Mouse (Mus musculus) cerebellum, adult 18-20 months (tissue): ENCODE measurements around the gene Dnm3.

Experiments
- DNase-seq, 2 experiments: peaks; one replicate each; pipeline ENCODE4 v3.0.0; 2021

The Dnm3 gene

DNA sequence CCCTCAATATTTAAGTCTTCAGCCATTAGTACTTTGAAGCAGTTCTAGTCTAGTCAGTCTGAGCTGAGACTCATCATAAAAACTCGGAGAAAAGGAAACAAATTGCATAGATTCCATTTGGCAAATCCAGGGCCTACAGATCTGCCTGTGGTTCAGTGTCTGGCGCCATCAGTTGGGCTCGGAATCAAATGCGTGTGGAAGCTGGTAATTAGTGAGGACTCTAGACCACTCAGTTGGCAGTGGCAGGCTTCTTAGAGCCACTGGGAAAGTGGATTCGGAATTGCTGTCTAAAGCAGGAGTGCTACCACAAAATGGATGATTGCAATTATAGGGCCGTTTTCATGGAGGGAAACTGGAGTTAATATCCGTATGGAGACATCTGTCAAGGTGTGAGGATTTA lies 425.7 kb downstream of the Dnm3 start:
- DNase-seq: no peak

DNA sequence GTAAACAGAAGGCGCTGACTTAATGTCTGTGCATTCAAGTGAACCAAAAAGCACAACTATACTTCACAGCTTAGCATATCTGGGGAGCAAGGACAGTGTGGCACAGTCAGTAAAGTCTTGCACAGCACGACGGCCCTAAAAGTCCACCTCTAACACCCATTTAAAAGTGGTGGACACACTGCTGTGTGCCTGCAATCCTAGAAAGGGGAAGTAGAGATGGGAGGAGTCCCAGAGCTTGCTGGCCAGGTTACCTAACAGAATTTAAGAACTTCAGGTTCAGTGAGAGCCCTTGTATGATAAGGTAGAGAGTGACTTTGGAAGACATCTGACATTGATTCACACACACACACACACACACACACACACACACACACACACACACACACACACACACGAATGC lies 426.1 kb downstream of the Dnm3 start:
- no peak for DNase-seq

DNA sequence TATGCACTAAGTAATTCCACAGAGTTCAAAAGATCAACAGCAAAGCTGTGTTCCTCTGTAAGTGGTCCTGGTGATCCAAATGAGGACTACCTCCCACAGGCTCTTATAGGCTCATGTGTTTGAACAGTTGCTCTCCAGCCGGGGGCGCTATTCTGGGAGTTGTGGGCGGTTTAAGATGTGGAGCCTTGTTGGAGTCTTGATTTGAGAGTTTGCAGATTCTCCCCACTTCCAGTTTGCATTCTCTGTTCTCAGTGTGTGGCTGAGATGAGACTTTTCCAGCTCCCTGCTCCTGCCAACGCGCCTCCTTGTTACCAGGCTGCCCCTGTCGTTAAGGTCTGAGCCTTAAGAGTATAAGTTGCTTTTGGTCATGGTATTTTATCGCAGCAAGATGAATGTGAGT lies 430.2 kb downstream of the Dnm3 start:
- DNase-seq: no peak

GRCm38 (mm10) chr1:162043788-162044717 lies 433.8 kb downstream of the Dnm3 start:
- DNase-seq: no peak

DNA sequence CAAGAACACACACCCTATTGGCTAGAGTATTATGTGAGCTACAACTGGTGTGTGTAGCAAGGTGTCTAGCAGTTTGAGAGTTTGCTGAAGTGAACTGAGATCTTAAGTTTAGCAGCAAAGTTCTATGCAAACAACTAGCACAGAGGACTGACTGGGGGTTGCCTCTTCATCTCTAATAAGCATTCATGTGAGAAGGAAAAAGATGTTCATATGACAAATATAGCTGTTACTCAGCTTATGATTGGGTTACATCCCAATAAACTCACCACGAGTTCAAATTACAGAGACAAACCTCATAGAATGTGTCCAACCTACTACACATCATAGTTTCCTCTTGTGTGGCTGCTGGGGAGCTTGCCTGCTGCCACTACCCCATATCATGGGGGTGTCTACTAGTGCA lies 434.6 kb downstream of the Dnm3 start:
- no peak for DNase-seq

DNA sequence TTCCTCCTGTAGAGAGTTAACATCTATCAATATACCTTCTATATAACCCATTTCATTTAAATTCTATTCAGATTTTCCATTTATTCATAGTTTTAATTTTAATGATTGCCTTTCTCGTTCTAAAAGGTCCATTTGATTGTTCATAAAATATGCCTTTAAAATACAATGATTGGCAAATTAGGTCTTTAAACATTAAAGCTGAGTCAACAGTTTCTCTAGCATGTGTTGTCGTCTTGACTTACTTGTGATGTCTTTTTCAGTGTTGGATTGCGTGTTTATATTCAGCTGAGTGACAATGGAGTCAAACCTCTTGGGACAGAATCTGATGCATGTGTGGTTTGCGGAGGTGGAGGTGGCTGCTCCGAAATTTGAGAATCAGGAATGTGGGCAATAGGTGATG lies 435.4 kb downstream of the Dnm3 start:
- DNase-seq: no peak

GRCm38 (mm10) chr1:162040490-162041274 lies 437.2 kb downstream of the Dnm3 start:
- no peak for DNase-seq

DNA sequence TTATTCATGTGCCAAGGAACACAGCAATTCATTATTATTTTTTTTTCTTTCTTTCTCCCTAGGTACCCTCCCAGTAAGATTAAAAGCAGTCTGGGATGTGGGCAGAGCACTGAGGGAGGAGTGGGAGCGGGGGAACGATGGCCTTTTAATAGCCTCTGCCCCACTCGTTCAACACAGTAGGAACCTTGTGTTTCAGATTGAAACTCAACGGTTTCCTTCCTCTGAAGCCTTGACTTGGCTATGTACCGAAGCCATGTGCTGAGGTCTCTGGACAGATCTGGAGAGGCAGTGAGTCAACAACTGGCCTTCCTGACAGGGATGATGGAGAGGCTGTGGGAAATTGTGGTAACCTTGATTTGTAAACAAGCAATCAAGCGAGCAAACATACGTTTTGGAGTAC lies 438.0 kb downstream of the Dnm3 start:
- DNase-seq: no peak

DNA sequence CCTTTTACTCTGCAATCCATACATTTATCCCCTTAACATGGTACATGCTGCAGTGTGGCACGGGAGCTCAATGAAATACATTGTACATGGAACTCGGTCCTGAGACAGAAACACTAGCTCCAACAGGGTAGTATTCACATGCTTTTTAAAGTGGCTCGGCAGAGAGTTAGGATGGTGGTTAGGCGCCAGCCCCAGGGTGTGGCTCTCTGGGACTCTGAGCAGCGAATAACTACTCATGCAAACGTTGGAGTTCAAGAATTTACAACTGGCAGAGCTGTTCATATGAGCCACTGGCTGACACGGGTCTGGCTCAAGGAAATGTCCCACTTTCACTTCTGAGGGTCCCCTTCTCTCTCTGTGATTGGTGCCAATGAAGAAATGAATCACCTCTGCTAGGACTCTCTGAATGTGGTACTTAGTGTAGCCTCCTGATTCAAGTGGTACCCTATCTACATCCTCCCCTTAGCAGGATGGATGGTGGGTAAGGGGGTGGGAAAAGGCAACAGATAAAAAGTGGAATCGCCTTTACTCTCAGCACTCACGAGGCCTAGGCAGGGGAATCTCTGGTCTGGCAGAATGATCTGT lies 438.7 kb downstream of the Dnm3 start:
- no peak for DNase-seq

- no peak for DNase-seq
These were observed 439.4 kb downstream of the Dnm3 start for GRCm38 (mm10) chr1:162038431-162038830.

GRCm38 (mm10) chr1:162037968-162038421 lies 439.8 kb downstream of the Dnm3 start:
- peak; percentile 12 to 24 for DNase-seq

- DNase-seq: no peak
These were observed 440.6 kb downstream of the Dnm3 start for GRCm38 (mm10) chr1:162037185-162037765.

DNA sequence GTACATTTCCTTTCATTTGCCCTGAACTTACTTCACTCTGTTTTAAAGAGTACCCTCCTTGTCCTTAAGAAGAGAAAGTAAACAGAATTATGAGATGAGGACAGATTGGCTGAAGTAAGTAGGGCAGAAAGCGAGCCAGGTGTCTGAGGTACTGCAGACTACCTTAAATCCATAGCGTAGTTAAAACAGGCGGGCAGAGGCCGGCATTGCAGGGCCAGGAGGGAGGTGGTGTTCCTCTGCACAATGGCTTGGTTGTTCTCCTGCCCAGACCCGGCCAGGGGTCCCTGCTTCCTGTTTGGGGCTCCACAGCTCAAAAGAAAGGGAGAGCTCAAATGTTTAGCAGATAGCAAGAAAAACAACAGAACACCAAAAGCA lies 441.4 kb downstream of the Dnm3 start:
- DNase-seq: peak in 1 of 2 experiments; percentile 7

- no peak for DNase-seq
These were observed 441.9 kb downstream of the Dnm3 start for GRCm38 (mm10) chr1:162035800-162036460.

DNA sequence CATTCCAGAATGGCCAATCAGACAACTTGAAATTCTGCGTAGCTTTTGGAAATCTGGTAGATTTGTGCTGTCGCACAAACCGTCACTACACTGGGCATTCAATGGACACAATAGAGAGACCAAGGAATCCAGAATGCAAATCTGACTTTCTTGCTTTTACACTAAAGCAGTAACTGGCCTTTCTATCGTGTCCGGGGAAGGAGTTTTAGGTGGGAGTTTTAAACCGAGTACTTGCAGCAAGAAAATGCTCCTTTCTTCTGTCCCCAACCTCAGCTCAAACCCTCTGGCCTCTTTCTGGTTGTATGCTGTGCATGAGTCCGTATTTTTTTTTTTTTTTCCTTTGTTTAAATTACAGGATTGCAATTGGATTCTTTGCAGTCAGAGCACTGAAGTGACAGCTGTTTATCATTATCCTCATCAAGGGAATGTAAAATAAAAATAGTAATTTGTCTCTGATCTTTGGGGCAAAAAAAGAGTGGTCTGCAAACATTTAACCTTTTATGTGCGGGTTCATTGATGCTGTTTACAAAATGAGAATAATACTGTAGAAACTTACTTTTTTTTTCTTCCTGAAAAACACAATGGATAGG lies 454.1 kb downstream of the Dnm3 start:
- DNase-seq: no peak

- DNase-seq: no peak
These were observed 457.1 kb downstream of the Dnm3 start for GRCm38 (mm10) chr1:162020766-162021165.

DNA sequence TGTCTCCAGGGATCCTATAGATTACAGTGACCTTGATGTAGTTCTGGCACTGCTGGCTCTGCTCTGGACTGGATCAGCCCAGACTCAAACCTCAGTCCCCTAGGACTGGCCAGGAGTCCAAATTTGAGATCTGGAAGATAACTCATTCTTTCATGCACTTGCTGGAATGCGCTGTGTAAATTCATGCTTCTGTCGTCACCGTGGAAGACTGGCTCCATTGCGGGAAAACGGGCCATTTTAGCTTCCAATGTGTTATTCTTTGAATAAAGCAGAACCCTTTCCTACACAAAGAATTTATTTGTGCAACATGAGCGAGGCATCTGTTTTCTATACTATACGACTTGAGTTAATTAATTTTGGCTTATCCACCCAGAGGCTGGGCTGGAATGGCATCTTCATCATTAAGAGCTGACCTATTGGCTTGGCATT lies 457.5 kb downstream of the Dnm3 start:
- DNase-seq: no peak

DNA sequence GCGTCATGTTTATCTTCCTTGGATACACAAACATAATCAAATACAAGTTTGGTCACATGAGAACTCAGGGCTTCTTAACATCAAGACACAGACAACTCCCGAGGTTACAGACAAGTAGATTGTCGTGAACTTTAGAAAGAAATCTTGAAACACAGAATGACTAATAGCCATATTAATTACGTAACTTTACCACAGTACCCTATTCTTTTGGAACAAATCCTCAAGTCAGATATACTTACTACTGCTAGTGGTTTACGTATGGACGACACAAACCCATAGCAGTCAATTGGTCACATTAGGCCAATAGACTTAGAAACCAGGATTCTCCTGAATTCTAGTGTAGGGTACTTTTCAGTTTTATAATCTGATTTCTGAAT lies 459.2 kb downstream of the Dnm3 start:
- no peak for DNase-seq

DNA sequence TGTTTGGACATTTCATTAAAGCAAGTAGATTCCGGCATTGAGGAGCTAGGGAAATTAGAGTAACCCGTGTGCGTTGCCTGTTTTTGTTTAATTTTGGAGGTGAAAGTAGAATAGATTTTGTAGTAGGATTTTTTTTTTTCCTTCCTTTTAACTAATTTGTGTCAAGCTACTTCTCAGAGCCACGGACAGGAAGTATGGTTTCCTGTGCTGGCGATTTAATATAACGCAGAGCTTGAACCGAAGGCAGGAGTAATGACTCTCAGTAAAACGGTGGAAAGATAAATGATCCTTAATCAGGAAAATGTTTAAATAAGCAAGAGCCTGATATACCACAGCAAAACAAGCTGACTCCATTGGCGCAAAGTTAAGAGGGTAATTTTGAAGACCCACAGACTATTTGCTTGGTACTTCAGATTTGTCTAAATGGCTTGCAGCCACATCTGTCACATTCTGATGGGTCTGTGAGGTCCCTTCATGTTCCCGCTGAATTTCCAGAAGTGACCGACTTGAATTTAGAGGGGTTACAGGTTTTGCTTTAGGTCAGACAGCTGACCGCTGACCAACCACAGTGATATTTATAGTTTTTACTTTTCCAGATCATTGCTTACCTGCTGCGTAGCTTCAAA lies 459.7 kb downstream of the Dnm3 start:
- DNase-seq: no peak

GRCm38 (mm10) chr1:162016982-162017381 lies 460.9 kb downstream of the Dnm3 start:
- DNase-seq: no peak

DNA sequence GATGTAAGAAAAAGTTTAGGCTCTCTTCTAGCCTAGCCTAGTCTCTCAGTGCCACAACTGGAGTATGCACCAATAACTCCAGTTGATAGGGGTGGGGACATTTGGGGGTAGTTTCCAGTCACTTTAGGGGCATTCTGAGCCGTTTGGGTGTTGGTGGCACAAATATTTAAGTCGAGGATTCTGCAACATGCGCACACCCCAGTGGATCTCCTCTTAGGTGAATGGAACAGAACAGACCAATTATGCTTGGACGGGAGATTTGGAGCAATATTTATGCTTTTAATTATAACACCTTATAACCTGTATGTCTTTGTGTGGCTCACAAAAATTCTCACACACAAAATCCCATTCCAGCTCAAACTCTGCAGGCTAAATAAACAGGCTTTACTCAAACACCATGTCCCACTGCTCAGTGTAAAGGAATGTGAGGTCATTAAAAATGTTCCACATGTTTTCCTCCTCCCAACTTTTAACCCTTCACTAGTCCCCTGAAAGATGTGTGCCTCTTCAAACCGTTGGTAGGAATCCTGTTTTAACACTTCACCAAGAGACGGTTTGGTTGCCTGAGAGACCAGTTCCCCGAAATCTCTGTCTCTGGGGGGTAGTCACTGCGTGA lies 462.5 kb downstream of the Dnm3 start:
- no peak for DNase-seq
